Mouse (Mus musculus): ENCODE results near the gene Col1a1. TPM values are rescaled to one million over a fixed set of nuclear protein-coding genes. Genes with fewer than 3 reads are reported as not detected.

Gene Col1a1
- polyA plus RNA-seq, 1 experiment: 115 TPM

DNA sequence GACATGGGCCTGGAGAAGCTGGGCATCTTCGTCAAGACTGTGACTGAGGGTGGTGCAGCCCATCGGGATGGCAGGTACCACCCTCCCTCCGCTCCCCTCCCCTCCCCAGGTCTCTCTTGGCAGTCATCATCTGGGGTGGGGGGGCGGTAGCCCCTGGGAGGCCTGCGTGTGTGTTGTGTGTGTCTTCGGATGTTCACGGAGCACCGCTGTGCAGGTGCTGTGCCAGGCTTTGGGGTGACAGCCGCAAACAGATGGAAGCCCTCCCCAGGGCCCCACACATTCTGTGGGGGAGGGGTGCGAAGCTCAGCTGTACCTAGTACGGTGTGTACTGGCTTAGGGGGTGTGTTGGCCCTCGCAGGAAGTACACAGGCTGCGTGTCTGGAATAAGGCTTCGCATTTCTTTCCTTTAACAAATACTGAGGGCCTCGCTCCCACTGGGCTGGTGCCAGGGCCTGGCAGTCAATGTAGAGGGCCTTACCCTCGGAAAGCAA is 62.1 kb downstream of the Col1a1 start:
- no peak for DNase-seq
- Histone ChIP-seq H3K4me3 (replicated peaks; ENCODE audit: extremely low read depth, low read depth, low read length) (no peak overlapping the region), H3K4me1 (ENCODE audit: control insufficient read depth, insufficient read depth, low read length) (peaks cover 23% of the 10 kb centered on the region)
- WGBS: 48% methylated on average over 16 of the region's 16 CpGs
- TF ChIP-seq POLR2A (IDR thresholded peaks at IDR 0.05; ENCODE audit: borderline replicate concordance, extremely low read depth, low read depth, low read length) (no peak), CTCF (IDR thresholded peaks at IDR 0.05; ENCODE audit: insufficient read depth, low read length) (no peak)

DNA sequence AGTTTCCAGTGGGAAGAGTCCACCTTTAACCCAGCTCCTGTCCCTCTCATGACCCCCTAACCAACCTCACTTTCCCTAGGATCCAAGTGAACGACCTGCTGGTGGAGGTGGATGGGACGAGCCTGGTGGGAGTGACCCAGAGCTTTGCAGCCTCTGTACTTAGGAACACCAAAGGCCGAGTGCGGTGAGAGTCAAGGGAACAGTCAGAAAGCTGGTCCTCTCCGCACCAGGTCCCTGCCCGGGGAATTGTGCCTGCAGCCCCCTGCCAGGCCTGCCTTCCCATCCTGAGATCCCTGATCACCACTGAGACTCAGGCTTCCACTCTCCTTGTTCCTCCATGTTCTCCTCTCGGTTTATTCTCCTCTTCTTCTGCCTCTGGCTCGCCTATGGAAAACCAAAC is 64.1 kb downstream of the Col1a1 start:
- DNase-seq: no peak
- H3K4me1 ChIP-seq (ENCODE audit: control insufficient read depth, insufficient read depth, low read length): peaks cover 18% of the 10 kb centered on the region
- TF ChIP-seq POLR2A (IDR thresholded peaks at IDR 0.05; ENCODE audit: borderline replicate concordance, extremely low read depth, low read depth, low read length) (no peak), CTCF (IDR thresholded peaks at IDR 0.05; ENCODE audit: insufficient read depth, low read length) (no peak)
- H3K4me3 ChIP-seq (replicated peaks; ENCODE audit: extremely low read depth, low read depth, low read length): no peak overlapping the region
- 57% methylated on average over 8 of the region's 8 CpGs for WGBS

DNA sequence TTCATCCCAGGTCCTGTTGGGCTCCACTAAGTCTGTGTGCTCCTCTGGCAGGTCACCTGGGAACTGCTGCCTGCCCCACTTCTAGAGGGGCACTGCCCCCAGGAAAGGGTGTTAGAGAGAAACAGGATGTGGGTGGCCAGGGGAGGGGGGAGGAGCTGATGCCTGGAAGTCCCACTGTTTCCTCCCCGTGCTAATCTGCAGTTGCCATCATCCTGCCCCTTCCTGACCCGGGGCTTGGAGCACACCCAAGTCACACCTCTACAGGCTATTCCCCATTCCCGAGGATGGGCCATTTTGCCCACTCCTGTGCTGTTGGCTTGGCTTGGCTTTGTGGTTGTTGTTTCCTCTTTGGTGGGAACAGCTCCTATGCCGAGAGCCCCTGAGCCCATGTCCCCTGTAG is 64.5 kb downstream of the Col1a1 start:
- WGBS: 7% methylated on average over 4 of the region's 4 CpGs
- no peak overlapping the region for H3K4me3 ChIP-seq (replicated peaks; ENCODE audit: extremely low read depth, low read depth, low read length)
- no peak for DNase-seq
- peaks cover 18% of the 10 kb centered on the region for H3K4me1 ChIP-seq (ENCODE audit: control insufficient read depth, insufficient read depth, low read length)
- TF ChIP-seq CTCF (IDR thresholded peaks at IDR 0.05; ENCODE audit: insufficient read depth, low read length) (no peak), POLR2A (IDR thresholded peaks at IDR 0.05; ENCODE audit: borderline replicate concordance, extremely low read depth, low read depth, low read length) (peak; percentile 27; the same call in 1 of the 2 replicates)

GRCm38 (mm10) chr11:95001058-95001457 is 65.0 kb downstream of the Col1a1 start:
- 7% methylated on average over 8 of the region's 8 CpGs for WGBS
- TF ChIP-seq CTCF (IDR thresholded peaks at IDR 0.05; ENCODE audit: insufficient read depth, low read length): peak; percentile 98
- TF ChIP-seq POLR2A (IDR thresholded peaks at IDR 0.05; ENCODE audit: borderline replicate concordance, extremely low read depth, low read depth, low read length): peak; percentile 33; the same call in 1 of the 2 replicates
- peak; percentile 66 for DNase-seq
- no peak overlapping the region for H3K4me3 ChIP-seq (replicated peaks; ENCODE audit: extremely low read depth, low read depth, low read length)
- H3K4me1 ChIP-seq (ENCODE audit: control insufficient read depth, insufficient read depth, low read length): peaks cover 16% of the 10 kb centered on the region

- TF ChIP-seq POLR2A (IDR thresholded peaks at IDR 0.05; ENCODE audit: borderline replicate concordance, extremely low read depth, low read depth, low read length) (no peak), CTCF (IDR thresholded peaks at IDR 0.05; ENCODE audit: insufficient read depth, low read length) (no peak)
- WGBS: 88% methylated on average over 21 of the region's 21 CpGs
- peaks cover 17% of the 10 kb centered on the region for H3K4me1 ChIP-seq (ENCODE audit: control insufficient read depth, insufficient read depth, low read length)
- DNase-seq: no peak
- H3K4me3 ChIP-seq (replicated peaks; ENCODE audit: extremely low read depth, low read depth, low read length): no peak overlapping the region
Measured at GRCm38 (mm10) chr11:95001584-95002347, 65.7 kb downstream of the Col1a1 start.

Other genes starting within 250 kb of the Col1a1 start
- gene Gm11541, start 231.7 kb upstream of the Col1a1 start, polyA plus RNA-seq (2012; rRNA removed): not detected in 2 replicates
- 0.15 TPM in 2 replicates for gene Cdc34b, start 194.4 kb upstream of the Col1a1 start, polyA plus RNA-seq (2012; rRNA removed)
- gene Tmem92, start 153.5 kb upstream of the Col1a1 start, polyA plus RNA-seq (2012; rRNA removed): not detected in 2 replicates
- gene Hils1, start 31.4 kb downstream of the Col1a1 start, polyA plus RNA-seq (2012; rRNA removed): not detected in 2 replicates
- gene Sgca, start 40.1 kb downstream of the Col1a1 start, polyA plus RNA-seq (2012; rRNA removed): 19.9 and 54.4 TPM in 2 replicates
- gene Ppp1r9b, start 54.8 kb downstream of the Col1a1 start, polyA plus RNA-seq (2012; rRNA removed): 58.7 and 67.7 TPM in 2 replicates
- 5.9 and 7.0 TPM in 2 replicates for gene Samd14, start 73.7 kb downstream of the Col1a1 start, polyA plus RNA-seq (2012; rRNA removed)
- 53.0 and 67.3 TPM in 2 replicates for gene Pdk2, start 105.1 kb downstream of the Col1a1 start, polyA plus RNA-seq (2012; rRNA removed)
- 181 and 187 TPM in 2 replicates for gene Itga3, start 140.6 kb downstream of the Col1a1 start, polyA plus RNA-seq (2012; rRNA removed)
- 0.05 and 2.0 TPM in 2 replicates for gene Dlx3, start 183.9 kb downstream of the Col1a1 start, polyA plus RNA-seq (2012; rRNA removed)
- 0.20 and 0.50 TPM in 2 replicates for gene Dlx4, start 210.0 kb downstream of the Col1a1 start, polyA plus RNA-seq (2012; rRNA removed)